In genomic region chr9:95086109-95086821, GRCm38 (mm10) we compare ENCODE assay signal across 29 mouse cellular contexts.
DNase-seq lines count a peak whose midpoint lies in the region; ATAC-seq and TF ChIP-seq lines count a peak whose summit lies in the region.
"Had no signal": no experiment of that assay in that cellular context is flagged by ENCODE, and none has a peak within 500 bp of the region (broad histone marks: within the 10 kb centered on the region; RNA-seq: fewer than 3 reads in every experiment).

No protein-coding gene starts in this region.

- peak; percentile 17 for DNase-seq in embryo, embryonic 10.5 days (ENCODE audit: low spot score)
- DNase-seq in embryo, embryonic 11 days: no peak
- peak; percentile 12 for DNase-seq in hindbrain, postnatal 0 days (ENCODE audit: low spot score)
- peak; percentile 50 for DNase-seq in retina, postnatal 1 day
- no peak for DNase-seq in retina, embryonic 14.5 days (ENCODE audit: low spot score)
- DNase-seq in kidney, postnatal 4 days: no peak
- DNase-seq in right cerebral cortex, postnatal 36 days (ENCODE audit: low spot score in 2 of 2): no peak
- DNase-seq: adrenal gland, adult 8-10 months; cerebellum, adult 11 months; cerebellum, adult 9-10 months; cerebellum, postnatal 36 days; gastrocnemius, postnatal 14 days; heart, postnatal 36 days; kidney, adult 18-20 months; liver; lung, embryonic 14.5 days; lung, postnatal 14 days; right cerebral cortex, postnatal 25 days; spleen, adult 18-20 months; thymus, adult 2 months; thymus, postnatal 36 days had no signal

- no peak overlapping the region; the same call in 1 of the 2 replicates for H3K27ac ChIP-seq in hindbrain, postnatal 0 days
- H3K27ac ChIP-seq in hindbrain, embryonic 13.5 days: no peak overlapping the region
- H3K27ac ChIP-seq: embryonic facial prominence, embryonic 13.5 days; forebrain, embryonic 10.5 days; hindbrain, embryonic 14.5 days; kidney, embryonic 15.5 days; liver, embryonic 14.5 days had no signal

- 30% methylated on average over 8 of the region's 8 CpGs for WGBS in hindbrain, postnatal 0 days
- 40% methylated on average over 8 of the region's 8 CpGs for WGBS in hindbrain, embryonic 13.5 days

- H3K36me3 ChIP-seq in hindbrain, postnatal 0 days (ENCODE audit: insufficient read depth, low read length): no peaks in the 10 kb centered on the region
- no peaks in the 10 kb centered on the region for H3K36me3 ChIP-seq in hindbrain, embryonic 13.5 days
- H3K36me3 ChIP-seq: embryonic facial prominence, embryonic 13.5 days; forebrain, embryonic 10.5 days; G1E; kidney, embryonic 15.5 days had no signal

- ATAC-seq in hindbrain, postnatal 0 days: no peak
- no peak for ATAC-seq in hindbrain, embryonic 13.5 days (ENCODE audit: low FRiP score)

- no peaks in the 10 kb centered on the region for H3K9me3 ChIP-seq in hindbrain, postnatal 0 days (ENCODE audit: low read length)
- H3K9me3 ChIP-seq in hindbrain, embryonic 13.5 days: no peaks in the 10 kb centered on the region
- H3K9me3 ChIP-seq: embryonic facial prominence, embryonic 13.5 days; forebrain, embryonic 10.5 days; kidney, embryonic 15.5 days had no signal

- no peak for TF ChIP-seq CTCF in hindbrain, postnatal 0 days (IDR thresholded peaks at IDR 0.05; ENCODE audit: low read depth)

- peaks cover 6% of the 10 kb centered on the region; the same call in 1 of the 2 replicates for H3K4me1 ChIP-seq in hindbrain, postnatal 0 days (ENCODE audit: insufficient read depth, low read length)
- H3K4me1 ChIP-seq in hindbrain, embryonic 13.5 days (replicated peaks): peaks cover 14% of the 10 kb centered on the region

- no peaks in the 10 kb centered on the region for H3K27me3 ChIP-seq in hindbrain, postnatal 0 days (ENCODE audit: insufficient read depth, low read length)
- 0 out of 2 replicates have a peak, but pooled peaks cover 12% of the 10 kb centered on the region for H3K27me3 ChIP-seq in hindbrain, embryonic 13.5 days
- H3K27me3 ChIP-seq: kidney, embryonic 15.5 days had no signal

- no peak overlapping the region for H3K9ac ChIP-seq in hindbrain, postnatal 0 days (replicated peaks; ENCODE audit: low read length)
- H3K9ac ChIP-seq in hindbrain, embryonic 13.5 days: no peak overlapping the region
- H3K9ac ChIP-seq: embryonic facial prominence, embryonic 13.5 days; hindbrain, embryonic 14.5 days; kidney, embryonic 15.5 days; liver, embryonic 14.5 days; lung, embryonic 14.5 days had no signal

- no peak overlapping the region for H3K4me2 ChIP-seq in hindbrain, postnatal 0 days (ENCODE audit: low read depth, low read length)
- H3K4me2 ChIP-seq in hindbrain, embryonic 13.5 days: no peak overlapping the region
- H3K4me2 ChIP-seq: embryonic facial prominence, embryonic 13.5 days; heart, embryonic 11.5 days; hindbrain, embryonic 14.5 days; kidney, embryonic 15.5 days; lung, embryonic 14.5 days had no signal

- H3K4me3 ChIP-seq in hindbrain, postnatal 0 days (ENCODE audit: low read length): no peak overlapping the region
- no peak overlapping the region for H3K4me3 ChIP-seq in hindbrain, embryonic 13.5 days
- H3K4me3 ChIP-seq: embryonic facial prominence, embryonic 13.5 days; forebrain, embryonic 10.5 days; kidney, embryonic 15.5 days had no signal

Comparison
In these comparisons a context has a peak if more than half of its experiments do, and no peak if none do; other contexts are left out.
1. DNase-seq: peak in embryo, embryonic 10.5 days (single experiment), hindbrain, postnatal 0 days (single experiment) and retina, postnatal 1 day (single experiment); none in embryo, embryonic 11 days (single experiment), retina, embryonic 14.5 days (single experiment), kidney, postnatal 4 days (0 of 2) and right cerebral cortex, postnatal 36 days (0 of 2).